Mouse (Mus musculus) testis, adult 2 months (tissue): ENCODE measurements around the gene Dlg4.

Source experiments
- CTCF ChIP-seq: fragments of 200-500 bp; IDR thresholded peaks from 2 replicates; pipeline ENCODE4 v1.5.1; 2012; ENCODE audit warnings: low read depth, mild to moderate bottlenecking, inconsistent platforms, low read length, moderate library complexity; ENCODE audit not compliant: control insufficient read depth, insufficient read depth, insufficient replicate concordance
- POLR2A ChIP-seq: fragments of 200-500 bp; IDR thresholded peaks from 2 replicates; pipeline ENCODE4 v1.6.1; 2012; ENCODE audit warnings: low read depth, mild to moderate bottlenecking, inconsistent platforms, low read length, moderate library complexity; ENCODE audit not compliant: control insufficient read depth

GRCm38 (mm10) chr11:70039631-70040030, 22.9 kb downstream of the Dlg4 start:
- TF ChIP-seq CTCF, result no peak
- TF ChIP-seq POLR2A, result no peak
